Mouse (Mus musculus) brain, embryonic 18.5 days (tissue): Measurements from ENCODE around the gene Gatad2b.
"Not testable (repeated sequence)": the region's sequence is repeated elsewhere in the genome, so short reads cannot be mapped to it uniquely, and the experiment has no call there.

Source experiments
- DNase-seq: peaks from one replicate; pipeline ENCODE4 v3.0.0-alpha.2; 2012; ENCODE audit warnings: low read depth, low spot score

Gatad2b gene

DNA sequence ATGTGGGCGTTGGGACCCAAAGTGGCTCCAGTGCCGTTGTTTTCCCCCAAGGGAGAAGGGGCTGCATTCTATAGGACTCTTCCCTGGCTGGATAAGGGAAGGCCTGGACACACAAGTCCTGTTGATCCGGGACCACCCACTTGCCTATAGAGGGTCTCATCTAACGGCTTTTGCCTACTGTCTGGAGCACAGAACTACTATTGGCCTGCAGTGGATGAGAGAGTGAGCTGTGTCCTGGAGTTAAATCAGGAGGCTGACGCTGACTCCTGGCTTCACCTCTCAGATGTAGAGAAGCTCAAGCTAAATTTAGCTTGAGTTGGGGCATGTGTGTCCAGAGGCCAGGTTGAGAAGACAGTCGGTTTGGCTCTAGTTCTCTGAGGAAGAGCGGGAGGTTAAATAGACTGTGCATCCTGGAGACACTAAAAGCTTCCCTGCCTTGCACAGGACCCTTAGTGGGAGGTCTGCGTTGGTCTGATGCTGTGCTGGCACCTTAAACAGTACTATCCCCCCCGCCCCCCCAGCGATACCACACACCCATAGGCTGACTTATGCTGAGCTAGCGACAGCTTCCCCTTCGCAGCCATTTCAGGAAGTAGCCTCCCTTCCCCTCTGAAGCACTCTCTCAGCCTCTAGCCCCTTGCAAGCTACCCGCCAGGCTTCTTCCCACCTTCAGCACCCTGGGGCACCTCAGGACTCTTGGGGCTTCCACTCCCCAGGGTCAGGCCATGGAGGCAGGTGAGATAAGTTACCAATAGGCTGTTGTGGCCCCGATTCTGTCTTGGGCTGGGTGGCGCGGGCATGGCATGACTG lies 26.8 kb upstream of the Gatad2b start:
- DNase-seq: no peak

DNA sequence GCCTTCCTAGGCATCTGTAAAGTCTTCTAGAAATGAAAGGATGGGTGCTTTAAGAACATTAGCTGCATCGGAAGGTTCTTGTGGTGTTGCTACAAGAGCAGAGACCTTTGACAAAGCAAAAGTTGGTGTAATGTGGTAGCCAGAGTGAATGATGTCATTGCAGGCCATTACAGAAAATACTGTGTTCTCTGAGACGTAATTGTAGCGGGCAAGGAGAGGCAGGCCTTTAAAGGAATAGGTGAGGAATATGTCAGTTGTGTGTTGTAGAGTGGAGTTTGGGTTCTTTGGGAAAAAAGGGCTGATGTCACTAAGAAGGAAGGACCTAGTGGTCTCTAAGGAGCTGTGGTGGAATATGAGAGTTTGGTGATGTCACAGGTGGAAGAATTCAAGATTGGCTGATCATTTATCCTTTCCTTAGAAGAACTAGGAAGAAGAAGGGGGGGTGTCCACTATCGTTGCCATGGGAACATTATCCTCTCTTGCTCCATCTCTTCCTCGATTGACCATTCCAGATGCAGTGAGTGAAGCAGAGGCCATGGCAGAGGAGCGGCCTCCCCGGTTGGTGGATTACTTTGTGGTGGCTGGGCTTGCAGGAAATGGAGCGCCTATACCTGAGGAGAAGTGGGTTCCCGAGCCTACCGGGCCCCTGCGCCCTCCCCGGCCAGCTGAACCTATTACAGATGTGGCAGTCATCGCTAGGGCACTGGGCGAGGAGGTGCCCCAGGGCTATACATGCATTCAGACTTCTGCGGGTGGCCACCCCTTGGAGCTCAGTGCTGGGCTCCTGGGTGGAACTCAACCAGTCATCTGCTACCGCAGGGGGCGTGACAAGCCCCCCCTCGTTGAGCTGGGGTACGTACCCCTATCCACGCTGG lies 25.8 kb upstream of the Gatad2b start:
- no peak for DNase-seq

DNA sequence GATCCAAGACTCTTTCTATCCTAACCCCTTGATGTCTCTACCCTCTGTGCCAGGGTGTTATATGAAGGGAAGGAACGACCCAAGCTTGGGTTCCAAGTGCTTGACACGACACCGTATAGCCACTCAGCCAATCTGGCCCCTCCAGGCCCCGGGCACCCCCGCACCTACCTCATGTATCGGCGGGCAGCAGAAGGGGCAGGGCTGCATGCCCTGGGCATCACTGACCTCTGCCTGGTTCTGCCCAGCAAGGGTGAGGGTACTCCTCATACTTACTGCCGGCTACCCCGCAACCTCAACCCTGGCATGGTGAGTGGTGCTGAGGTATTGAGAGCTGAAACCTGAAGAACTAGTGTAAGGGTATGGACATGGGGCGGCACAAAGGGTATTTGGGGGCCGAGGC lies 24.8 kb upstream of the Gatad2b start:
- no peak for DNase-seq

DNA sequence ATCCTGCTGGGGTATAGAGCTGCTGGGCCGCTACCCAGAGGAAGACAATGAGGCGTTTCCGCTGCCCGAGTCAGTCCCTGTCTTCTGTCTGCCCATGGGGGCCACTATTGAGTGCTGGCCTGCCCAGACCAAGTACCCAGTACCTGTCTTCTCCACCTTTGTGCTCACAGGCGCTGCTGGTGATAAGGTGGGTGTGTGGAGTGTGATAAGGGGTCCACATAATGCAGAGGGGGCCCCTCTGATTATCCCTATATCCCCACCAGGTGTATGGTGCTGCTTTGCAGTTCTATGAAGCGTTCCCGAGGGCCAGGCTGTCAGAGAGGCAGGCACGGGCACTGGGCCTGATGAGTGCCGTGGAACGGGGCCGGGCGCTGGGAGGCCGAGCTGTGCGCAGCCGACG lies 24.0 kb upstream of the Gatad2b start:
- no peak for DNase-seq

DNA sequence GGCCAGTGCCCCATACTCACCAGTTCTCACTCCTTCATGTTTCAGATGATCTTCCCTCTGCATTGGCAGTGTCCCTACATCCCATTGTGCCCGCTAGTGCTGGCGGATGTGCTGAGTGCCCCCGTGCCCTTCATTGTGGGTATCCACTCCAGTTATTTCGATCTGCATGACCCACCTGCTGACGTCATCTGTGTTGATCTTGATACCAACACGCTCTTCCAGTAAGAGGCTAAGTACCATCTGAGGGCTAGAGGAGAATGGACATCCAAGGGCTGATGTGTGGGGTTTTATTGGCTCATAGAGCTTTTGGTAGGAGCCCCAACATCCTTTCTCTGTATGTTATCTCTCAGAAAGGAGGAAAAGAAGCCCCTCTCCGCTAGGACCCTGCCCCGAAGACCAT lies 22.2 kb upstream of the Gatad2b start:
- no peak for DNase-seq

DNA sequence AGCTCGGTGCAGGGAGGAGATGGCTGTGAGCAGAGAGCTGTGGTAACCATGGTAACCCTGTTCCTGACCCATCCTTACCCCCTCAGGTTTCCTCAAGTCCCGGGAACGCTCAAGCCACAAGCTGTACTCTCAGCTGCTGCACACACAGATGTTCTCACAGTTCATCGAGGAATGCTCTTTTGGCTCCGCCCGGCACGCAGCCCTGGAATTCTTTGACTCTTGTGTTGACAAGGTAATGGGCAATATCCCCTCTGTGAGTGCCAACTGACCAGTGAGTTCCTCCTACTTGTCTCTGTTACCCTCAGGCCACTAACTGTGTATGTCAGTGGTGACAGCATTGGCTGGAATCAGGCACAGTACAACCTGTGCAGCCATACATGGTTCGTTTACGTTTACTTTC lies 20.8 kb upstream of the Gatad2b start:
- DNase-seq: no peak

DNA sequence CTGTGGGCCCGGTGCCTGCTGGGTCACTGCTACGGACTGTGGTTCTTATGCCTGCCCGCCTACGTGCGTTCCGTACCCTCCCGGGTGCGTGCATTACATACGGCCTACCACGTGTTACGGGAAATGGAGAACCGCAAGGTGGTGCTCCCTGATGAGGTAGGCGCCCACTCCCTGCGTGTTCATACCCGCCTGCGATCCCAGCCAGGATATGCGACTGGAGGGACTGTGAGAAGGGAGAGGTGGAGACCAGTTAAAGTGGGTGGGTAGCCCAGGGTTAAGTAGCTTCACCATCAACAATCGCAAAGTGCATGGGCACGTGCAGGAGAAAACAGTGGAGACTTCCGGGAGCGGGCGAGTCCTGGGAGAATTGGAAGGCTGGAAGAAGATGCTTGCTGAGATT lies 19.1 kb upstream of the Gatad2b start:
- DNase-seq: no peak

DNA sequence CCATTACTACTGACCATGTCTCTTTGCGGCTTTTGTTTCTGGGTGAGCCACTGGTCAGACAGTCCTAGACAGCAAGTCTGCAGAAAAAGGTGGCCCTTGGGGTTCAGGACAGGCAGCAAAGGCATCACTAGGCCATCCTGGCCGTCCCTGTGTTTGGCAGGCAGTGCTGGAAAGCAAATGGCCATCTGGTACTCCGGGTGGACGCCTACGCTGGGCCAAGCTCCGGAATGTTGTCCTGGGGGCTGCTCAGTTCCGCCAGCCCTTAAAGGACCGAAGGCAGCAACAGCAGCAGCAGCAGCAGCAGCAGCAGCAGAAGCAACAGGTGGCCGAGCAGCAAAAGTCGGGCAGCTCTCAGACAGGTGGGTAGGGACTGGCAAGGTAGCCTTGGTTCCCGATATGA lies 17.7 kb upstream of the Gatad2b start:
- no peak for DNase-seq

DNA sequence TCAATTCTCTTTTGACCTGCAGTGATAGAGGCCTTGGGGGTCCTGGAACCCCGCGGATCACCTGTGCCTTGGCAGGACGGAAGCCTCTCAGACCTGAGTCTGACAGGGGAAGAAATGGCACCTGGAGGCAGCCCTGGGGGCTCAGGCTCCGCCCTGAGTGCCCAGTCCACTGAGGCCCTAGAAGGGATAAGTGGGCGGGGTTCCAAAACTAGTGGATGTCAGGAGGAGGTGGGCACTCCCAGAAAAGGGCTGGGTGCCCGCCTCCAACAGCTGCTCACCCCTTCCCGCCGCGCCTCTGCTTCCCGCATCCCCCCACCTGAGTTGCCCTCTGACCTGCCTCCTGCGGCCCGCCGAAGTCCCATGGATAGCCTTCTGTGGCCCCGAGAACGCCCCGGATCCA lies 16.1 kb upstream of the Gatad2b start:
- DNase-seq: no peak

DNA sequence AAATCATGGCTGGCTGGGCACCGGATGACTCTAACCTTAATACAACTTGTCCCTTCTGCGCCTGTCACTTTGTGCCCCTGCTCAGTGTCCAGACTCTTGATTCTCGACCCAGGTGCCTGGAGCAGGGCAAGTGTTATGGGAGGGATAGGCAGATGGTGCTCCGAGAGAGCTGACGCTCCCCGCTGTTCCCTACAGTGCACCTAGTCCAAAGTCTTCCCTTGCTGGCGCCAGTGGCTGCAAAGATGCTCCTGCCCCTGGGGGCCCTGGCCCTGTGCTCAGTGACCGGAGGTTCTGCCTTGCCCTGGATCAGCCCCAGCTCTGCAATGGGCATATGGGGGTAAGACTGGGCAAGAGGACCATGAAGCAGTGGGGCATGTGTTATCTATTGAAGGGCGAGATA lies 15.2 kb upstream of the Gatad2b start:
- DNase-seq: no peak

DNA sequence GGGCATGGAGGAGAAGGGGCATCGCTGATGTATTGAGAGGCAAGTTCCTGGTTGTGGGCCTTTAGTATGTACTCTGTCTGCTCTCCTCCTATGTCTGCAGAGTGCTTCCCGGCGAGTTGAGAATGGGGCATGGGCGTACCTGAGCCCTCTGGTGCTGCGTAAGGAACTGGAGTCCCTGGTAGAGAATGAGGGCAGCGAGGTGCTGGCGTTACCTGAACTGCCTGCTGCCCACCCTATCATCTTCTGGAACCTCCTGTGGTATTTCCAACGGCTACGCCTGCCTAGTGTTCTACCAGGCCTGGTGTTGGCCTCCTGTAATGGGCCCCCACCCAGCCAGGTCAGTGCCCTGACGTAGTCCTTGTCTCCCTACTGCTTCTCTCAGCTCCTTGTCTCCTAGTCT lies 14.8 kb upstream of the Gatad2b start:
- DNase-seq: no peak

DNA sequence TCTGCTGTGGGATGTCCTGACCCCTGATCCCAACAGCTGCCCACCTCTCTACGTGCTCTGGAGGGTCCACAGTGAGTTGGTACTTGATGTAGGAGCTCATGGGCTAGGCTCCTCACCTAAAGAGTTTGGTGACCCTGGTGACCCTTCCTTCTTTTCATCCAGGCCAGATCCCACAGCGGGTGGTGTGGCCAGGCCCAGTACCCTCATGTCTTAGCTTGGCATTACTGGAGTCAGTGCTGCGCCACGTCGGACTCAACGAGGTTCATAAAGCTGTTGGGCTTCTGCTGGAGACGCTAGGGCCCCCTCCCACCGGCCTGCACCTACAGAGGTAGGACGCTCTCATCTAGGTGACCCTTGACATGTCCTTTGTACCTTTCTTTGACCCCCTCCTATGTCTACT lies 13.8 kb upstream of the Gatad2b start:
- no peak for DNase-seq

DNA sequence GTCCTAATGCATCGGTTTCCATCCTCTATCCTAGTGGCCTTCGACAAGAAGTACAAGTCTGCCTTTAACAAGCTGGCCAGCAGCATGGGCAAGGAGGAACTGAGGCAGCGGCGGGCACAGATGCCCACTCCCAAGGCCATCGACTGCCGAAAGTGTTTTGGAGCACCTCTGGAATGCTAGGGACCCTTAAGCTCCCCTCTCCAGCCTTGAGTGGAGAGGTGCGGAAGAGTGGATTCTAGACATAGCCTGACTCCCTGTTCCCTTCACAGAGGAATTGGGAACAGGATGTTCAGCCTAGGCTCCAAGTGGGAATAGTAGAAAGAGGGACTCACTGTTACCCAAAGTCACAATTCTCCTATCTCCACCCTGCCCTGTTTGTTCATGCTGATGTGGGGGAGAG lies 13.2 kb upstream of the Gatad2b start:
- no peak for DNase-seq

DNA sequence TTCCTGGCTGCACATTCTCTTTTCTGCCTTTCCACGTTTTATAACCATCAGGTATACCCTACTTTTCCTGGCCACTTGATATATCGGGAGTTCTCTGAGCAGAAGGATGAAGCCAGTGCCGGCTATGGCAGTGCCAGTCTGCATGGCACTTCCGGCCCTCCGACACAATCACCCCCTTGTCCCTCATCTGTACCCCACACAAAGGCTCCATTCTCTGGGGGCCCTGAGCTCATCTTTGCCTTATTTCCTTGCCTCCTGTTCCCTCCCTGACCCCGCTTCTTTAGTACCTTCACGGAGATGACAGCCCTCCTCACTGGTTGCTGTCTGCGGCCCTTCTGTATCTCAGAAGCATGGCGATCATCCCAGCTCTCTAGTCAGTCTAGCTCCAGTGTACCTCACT lies 12.3 kb upstream of the Gatad2b start:
- no peak for DNase-seq

DNA sequence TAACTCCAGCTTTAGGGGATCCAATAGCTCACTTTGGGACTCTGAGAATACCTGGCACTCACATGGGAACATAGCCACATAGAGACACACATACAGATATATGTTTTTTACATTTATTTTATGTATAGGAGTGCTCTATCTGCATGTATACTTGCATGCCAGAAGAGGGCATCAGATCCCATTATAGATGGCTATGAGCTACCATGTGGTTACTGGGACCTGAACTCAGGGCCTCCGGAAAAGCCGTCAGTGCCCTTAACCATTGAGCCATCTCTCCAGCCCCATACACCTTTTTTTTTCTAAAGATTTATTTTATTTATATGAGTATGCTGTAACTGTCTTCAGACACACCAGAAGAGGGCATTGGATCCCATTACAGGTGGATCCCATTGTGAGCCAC lies 8.8 kb upstream of the Gatad2b start:
- no peak for DNase-seq

DNA sequence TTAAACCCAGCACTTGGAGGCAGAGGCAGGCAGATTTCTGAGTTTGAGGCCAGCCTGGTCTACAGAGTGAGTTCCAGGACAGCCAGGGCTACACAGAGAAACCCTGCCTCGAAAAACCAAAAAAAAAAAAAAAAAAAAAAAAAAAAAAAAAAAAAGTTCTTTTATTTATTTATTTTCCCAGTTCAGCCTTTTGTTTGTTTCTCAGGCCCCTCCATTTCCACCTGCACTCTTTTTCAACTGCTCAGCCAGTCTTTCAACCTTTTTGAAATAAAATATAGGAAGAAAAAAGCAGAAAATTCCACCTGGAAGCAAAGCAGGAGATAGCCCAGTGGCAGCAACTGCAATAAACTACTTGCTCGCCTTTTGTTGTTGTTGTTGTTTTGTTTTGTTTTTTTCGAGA lies 3.6 kb upstream of the Gatad2b start:
- DNase-seq: not testable (repeated sequence)

DNA sequence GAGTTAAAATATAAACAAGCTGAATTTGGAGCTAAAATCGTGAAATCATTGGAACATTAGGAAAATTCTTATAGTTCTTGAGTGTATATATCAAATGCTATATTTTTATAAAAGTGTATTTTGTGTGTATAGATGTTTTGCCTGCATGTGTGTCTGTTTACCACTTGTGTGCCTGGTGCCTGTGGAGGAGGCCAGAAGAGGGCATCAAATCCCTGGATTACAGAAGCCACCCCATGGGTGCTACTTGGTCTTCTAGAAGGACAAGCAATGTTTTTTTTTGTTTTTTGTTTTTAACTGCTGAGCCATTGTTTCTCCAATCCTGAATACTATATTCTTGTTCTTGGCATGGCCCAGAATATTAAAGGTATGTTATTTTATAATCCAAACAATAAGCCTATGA lies 2.4 kb upstream of the Gatad2b start:
- DNase-seq: no peak

DNA sequence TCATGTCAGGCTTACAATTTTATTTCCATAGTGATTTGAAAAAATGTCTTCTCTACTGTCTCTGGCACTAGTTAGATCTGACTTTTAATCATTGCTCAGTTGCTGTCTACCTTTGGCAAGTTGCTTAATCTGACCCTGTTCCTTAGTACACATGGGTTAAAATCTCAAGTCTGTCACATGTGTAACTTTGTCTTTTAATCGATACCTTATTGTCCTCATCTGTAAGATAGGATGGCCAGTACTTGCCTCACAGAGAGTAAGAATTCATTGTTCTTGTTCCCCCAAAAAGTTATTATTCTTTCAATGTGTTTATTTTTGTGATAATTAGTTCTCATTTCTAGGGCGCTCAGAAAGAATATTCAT lies 1.0 kb upstream of the Gatad2b start:
- DNase-seq: no peak

DNA sequence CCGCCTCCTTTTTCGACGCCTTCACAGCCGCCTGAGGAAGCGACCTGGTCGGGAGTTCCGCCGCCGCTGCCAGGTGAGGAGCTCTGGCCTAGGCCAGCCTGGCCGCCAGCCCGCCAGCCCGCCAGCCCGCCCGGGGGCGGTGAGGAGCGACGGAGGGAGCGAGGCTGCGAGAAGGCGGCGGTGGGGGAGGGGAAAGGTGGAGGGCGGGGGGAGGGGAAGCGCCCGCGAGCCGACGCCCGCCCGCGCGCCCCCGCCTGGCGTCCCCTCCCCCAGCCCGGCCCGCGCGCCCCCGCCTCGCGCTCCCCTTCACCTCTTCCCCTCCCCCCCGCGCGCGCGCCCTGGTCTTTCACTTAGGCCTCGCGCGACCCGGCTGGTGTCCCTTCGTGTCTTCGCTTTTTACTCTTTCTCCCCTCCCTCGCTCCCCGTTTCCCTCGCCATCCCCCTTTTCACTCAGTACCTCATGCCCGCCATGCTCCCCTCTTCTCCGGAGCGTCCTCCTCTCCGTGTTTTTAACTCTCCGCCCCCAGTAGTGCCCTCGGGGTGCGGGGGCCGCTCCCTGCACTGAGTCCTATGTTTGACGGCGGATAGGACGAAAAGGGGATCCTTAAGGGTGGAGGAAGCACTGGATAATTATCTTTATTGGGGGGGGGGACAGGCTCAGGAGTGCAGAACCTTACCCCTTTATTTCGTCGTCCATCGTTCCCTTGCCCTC lies 530 bp downstream of the Gatad2b start:
- no peak for DNase-seq

DNA sequence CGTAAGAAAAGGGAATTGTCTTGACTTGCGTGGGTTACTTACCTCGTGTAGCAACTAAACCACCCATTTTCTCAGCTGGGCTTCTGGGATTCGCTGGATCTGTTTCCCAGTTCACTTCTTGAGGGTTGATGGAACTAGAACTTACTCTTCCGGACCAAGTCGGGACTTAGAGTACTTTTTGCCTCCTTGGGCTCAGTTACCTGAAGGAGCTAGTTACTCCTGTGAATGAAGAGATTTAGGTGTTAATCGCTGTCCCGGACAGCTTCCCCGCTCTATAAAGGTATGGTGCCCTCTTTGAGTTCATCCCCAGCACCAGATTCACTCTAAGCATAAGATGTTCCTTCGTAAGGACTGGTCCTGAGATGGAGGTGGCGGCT lies 1.1 kb downstream of the Gatad2b start:
- no peak for DNase-seq

DNA sequence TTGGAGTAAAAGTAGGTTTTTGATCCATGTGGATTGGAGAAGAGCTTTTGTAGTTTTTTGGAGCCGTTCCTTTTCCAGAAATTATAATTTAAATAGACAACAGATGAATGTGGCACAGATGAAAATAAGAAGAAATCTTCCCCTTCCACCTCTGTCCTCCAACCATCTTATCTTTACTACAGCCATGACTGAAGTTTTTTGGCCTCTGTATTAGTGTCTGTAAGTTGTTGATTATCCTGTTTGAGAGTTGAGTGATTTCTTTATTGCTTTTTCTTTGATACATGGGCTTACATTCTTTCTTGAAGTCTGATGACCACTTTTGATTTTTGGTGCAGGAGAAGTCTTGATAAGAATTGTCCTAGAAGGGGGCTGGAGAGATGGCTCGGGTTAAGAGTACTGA lies 1.7 kb downstream of the Gatad2b start:
- no peak for DNase-seq

DNA sequence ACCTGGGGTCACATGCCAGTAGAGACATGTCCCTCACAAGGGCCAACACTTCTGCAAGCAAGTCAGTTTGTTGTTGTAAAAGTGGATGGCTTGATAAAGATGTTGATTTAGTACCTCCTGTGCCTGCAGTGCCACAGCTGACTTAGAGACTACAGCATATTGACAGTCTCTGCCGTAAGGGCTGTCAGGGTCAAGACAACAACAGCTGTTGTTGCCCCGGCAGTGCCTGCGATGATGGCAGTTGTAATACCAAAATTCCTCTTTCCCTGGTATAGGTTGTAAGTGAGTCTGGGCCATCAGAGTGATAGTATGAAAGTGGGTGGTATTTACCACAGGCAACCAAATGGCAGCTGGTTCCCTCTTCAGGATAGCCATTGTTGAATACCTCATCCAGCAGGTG lies 12.8 kb downstream of the Gatad2b start:
- DNase-seq: no peak

DNA sequence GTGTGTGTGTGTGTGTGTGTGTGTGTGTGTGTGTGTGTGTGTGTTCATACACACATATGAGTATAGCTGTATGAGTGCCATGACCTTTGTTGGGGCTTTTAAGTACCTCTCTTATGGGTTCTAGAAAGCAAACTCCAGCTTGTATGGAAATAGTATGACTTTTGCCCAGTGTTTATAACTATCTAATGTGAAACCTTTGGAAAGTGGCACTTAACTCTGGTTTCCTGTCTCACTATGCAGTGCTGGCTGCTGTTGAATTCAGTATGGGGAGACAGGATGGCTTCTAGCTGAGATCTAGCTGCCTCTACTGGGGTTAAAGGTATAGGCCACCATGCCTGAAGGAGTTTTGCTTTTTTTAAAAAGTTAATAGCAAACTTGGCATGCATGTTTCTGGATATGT lies 16.6 kb downstream of the Gatad2b start:
- no peak for DNase-seq
